Mouse (Mus musculus): ENCODE data around the gene Smpdl3a.

The Smpdl3a gene

DNA sequence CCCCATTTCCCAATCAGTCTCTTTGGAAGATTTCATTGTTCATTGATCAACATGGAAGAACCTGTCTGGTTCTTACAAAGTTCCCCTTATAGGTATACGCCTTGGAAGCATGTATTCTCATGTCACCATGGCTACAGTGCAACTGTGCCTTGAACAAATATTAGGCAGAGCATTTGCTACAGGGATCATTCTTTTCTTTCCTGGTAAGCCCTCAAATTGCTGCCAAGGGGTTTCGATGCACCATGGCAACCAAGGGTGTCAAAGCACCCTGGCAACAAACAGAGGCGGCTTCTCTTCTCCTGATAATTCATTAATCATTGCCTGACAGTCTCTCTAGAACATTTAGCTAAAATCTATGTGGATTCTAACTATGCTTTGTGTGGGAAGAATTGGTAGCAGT is 28.3 kb downstream of the Smpdl3a start:
- DNase-seq = no peak

- no peak for DNase-seq
These were observed 34.5 kb downstream of the Smpdl3a start for GRCm38 (mm10) chr10:57828649-57829048.

- DNase-seq = no peak
These were observed 35.5 kb downstream of the Smpdl3a start for GRCm38 (mm10) chr10:57829621-57830020.

DNA sequence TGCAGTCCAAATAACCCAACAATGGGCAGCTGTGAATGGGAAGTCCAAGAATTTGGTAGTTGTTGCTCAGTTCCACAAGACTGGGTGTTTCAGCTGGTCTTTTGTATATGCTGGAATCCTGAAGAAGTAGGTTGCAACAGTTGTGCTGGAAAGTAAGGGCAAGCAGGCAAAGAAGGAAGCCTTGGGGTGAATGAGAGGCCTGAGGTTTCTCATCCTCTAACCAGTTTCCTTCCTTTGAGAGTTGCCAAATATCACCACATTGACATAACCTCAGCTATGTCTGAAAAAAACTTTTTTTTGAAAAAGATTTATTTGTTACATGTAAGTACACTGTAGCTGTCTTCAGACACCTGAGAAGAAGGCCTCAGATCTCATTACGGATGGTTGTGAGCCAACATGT is 41.0 kb downstream of the Smpdl3a start:
- no peak for DNase-seq

- DNase-seq = no peak
These were observed 41.8 kb downstream of the Smpdl3a start for GRCm38 (mm10) chr10:57835982-57836381.

DNA sequence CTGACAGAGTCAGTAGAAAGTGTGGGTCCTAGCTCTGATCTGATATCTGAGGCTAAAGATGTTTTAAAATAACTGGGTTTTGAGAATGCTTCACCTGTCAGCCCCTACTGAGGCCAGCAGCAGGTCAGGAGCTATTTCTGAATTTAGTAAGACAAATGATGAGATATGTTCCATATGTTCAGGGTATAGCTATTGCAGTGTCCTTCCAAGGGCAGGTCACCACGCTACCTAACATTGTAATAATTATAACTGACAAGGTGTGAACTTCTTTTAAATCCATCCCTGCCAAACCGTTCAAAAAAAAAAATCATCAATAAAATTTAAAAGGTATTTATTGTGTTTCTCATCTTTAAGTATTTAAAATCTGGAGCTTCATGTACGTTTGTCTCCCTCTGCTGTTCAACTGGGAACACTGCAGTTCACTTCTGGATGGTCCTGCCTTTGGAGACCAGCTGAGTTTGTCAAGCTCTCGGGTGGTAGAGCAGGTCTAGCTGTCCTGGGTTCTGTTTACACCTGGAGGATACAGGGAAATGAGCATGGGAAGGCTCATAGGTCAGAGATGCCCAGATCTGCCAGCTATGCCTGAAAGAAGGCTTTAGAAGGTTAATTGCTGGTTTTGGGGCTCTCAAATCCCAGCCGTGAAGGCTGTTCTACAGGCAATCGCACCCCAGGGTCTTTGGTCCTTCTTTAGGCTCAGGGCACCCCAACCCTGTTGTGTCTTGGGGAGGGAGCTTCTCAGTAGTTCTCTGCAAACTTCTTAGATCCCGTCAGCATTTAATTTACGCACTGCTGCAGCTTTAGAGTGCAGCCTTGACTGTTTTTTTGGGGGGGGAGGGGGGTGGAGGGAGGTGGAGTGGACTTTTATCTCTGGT is 47.7 kb downstream of the Smpdl3a start:
- peak; percentile 69 to 73 for DNase-seq

GRCm38 (mm10) chr10:57847916-57848682 is 54.0 kb downstream of the Smpdl3a start:
- DNase-seq = peak; percentile 57 to 60
